Mouse (Mus musculus) ES-Bruce4 (cell line): ENCODE results near the gene Cep89.

Experiments
- CTCF ChIP-seq: IDR thresholded peaks from one replicate; pipeline ENCODE4 v1.8.1; 2011; ENCODE audit warnings: low read depth, low read length
- POLR2A ChIP-seq: IDR thresholded peaks from one replicate; pipeline ENCODE4 v1.8.1; 2011; ENCODE audit warnings: low read length; ENCODE audit not compliant: insufficient read depth

- TF ChIP-seq CTCF (no peak), POLR2A (no peak)
These were observed 19.2 kb downstream of the Cep89 start for GRCm38 (mm10) chr7:35415801-35416653.
